Mouse (Mus musculus) MEL (cell line): ENCODE data around the gene Slc6a3. TPM values are rescaled to one million over a fixed set of nuclear protein-coding genes. Genes with fewer than 3 reads are reported as not detected.
A peak's percentile ranks its signal among the peaks of the same experiment; 100 is the strongest.

Experiments used
- DNase-seq: peaks from one replicate; pipeline ENCODE4 v3.0.0; 2011; ENCODE audit warnings: low read depth, low spot score
- H3K27ac ChIP-seq: 2 replicates; pipeline ENCODE4 v1.5.1; 2012; ENCODE audit warnings: low read depth, mild to moderate bottlenecking, control low read depth, low read length, moderate library complexity; ENCODE audit not compliant: control insufficient read depth
- H3K27me3 ChIP-seq, 2 experiments: fragments of 150-350 bp in 1 of 2; sonication (generic) in 1 of 2; 2 replicates each; pipeline ENCODE4 v1.6.1; 2012; ENCODE audit warnings: low read length in 2 of 2, mild to moderate bottlenecking in 2 of 2, improper control_type of control experiment in 1 of 2, moderate library complexity in 1 of 2; ENCODE audit not compliant: insufficient read depth in 2 of 2, control insufficient read depth in 1 of 2
- H3K36me3 ChIP-seq, 2 experiments: 2 replicates each; pipeline ENCODE4 v1.6.1; 2012 to 2014; ENCODE audit warnings: low read length in 2 of 2, improper control_type of control experiment in 1 of 2, inconsistent platforms in 1 of 2, mild to moderate bottlenecking in 1 of 2; ENCODE audit not compliant: insufficient read depth in 2 of 2, control insufficient read depth in 1 of 2
- H3K4me1 ChIP-seq, 2 experiments: fragments of 150-350 bp in 1 of 2; sonication (generic) in 1 of 2; 2 replicates each; pipeline ENCODE4 v1.6.1; 2012; ENCODE audit warnings: low read length in 2 of 2, improper control_type of control experiment in 1 of 2, mild to moderate bottlenecking in 1 of 2; ENCODE audit not compliant: insufficient read depth in 2 of 2, control insufficient read depth in 1 of 2
- H3K4me3 ChIP-seq, 2 experiments: fragments of 150-350 bp in 1 of 2; sonication (generic) in 1 of 2; 2 replicates each; pipeline ENCODE4 v1.5.1; 2012; ENCODE audit warnings: low read depth in 2 of 2, low read length in 2 of 2, mild to moderate bottlenecking in 2 of 2, moderate library complexity in 2 of 2, control low read depth in 1 of 2, improper control_type of control experiment in 1 of 2; ENCODE audit not compliant: control insufficient read depth in 1 of 2, insufficient read depth in 1 of 2
- H3K79me2 ChIP-seq: 2 replicates; pipeline ENCODE4 v1.6.1; 2012; ENCODE audit warnings: mild to moderate bottlenecking, low read length, moderate library complexity; ENCODE audit not compliant: control insufficient read depth, poor library complexity, insufficient read depth
- H3K9ac ChIP-seq: 2 replicates; pipeline ENCODE4 v1.6.1; 2012; ENCODE audit warnings: low read depth, mild to moderate bottlenecking, control low read depth, low read length, moderate library complexity; ENCODE audit not compliant: control insufficient read depth, poor library complexity, severe bottlenecking
- H3K9me3 ChIP-seq: fragments of 150-350 bp; sonication (generic); replicated peaks from 2 replicates; pipeline ENCODE4 v1.6.1; 2012; ENCODE audit warnings: mild to moderate bottlenecking, low read length, improper control_type of control experiment, moderate library complexity; ENCODE audit not compliant: insufficient read depth
- BHLHE40 ChIP-seq: IDR thresholded peaks from 2 replicates; pipeline ENCODE4 v1.6.1; 2012; ENCODE audit warnings: low read depth, mild to moderate bottlenecking, inconsistent platforms, low read length, improper control_type of control experiment, borderline replicate concordance
- CTCF ChIP-seq, 3 experiments: IDR thresholded peaks in 2 of 3; conservative IDR thresholded peaks in 1 of 3; 2 replicates each; pipeline ENCODE4 v1.5.1; 2011 to 2012; ENCODE audit warnings: low read length in 3 of 3, low read depth in 2 of 3, mild to moderate bottlenecking in 2 of 3, improper control_type of control experiment in 1 of 3, inconsistent platforms in 1 of 3, mixed read lengths in 1 of 3, moderate library complexity in 1 of 3; ENCODE audit not compliant: control insufficient read depth in 1 of 3, insufficient read depth in 1 of 3, poor library complexity in 1 of 3, severe bottlenecking in 1 of 3
- E2F4 ChIP-seq: IDR thresholded peaks from 2 replicates; pipeline ENCODE4 v1.6.1; 2011; ENCODE audit warnings: low read depth, low read length, improper control_type of control experiment, borderline replicate concordance
- GATA1 ChIP-seq: IDR thresholded peaks from 2 replicates; pipeline ENCODE4 v1.6.1; 2011; ENCODE audit warnings: low read depth, low read length, improper control_type of control experiment
- HCFC1 ChIP-seq: IDR thresholded peaks from 2 replicates; pipeline ENCODE4 v1.6.1; 2012; ENCODE audit warnings: low read depth, mild to moderate bottlenecking, inconsistent platforms, low read length, improper control_type of control experiment, moderate library complexity
- MAFK ChIP-seq: IDR thresholded peaks from 2 replicates; pipeline ENCODE4 v1.6.1; 2011; ENCODE audit warnings: low read depth, mild to moderate bottlenecking, low read length, improper control_type of control experiment, borderline replicate concordance
- MYC ChIP-seq: IDR thresholded peaks from 2 replicates; pipeline ENCODE4 v1.6.1; 2011; ENCODE audit warnings: low read depth, mild to moderate bottlenecking, low read length, improper control_type of control experiment, moderate library complexity
- NRF1 ChIP-seq: IDR thresholded peaks from 2 replicates; pipeline ENCODE4 v1.6.1; 2014; ENCODE audit warnings: low read depth, mild to moderate bottlenecking, inconsistent platforms, low read length, improper control_type of control experiment, moderate library complexity; ENCODE audit not compliant: poor library complexity, insufficient read depth, severe bottlenecking
- RAD21 ChIP-seq: IDR thresholded peaks from 2 replicates; pipeline ENCODE4 v1.6.1; 2011; ENCODE audit warnings: mild to moderate bottlenecking, low read depth, low read length, improper control_type of control experiment
- SMC3 ChIP-seq: IDR thresholded peaks from 2 replicates; pipeline ENCODE4 v1.6.1; 2011; ENCODE audit warnings: low read depth, low read length, improper control_type of control experiment
- TCF12 ChIP-seq: IDR thresholded peaks from 2 replicates; pipeline ENCODE4 v1.6.1; 2014; ENCODE audit warnings: low read depth, mild to moderate bottlenecking, inconsistent platforms, low read length, improper control_type of control experiment, moderate library complexity
- UBTF ChIP-seq: IDR thresholded peaks from 2 replicates; pipeline ENCODE4 v1.6.1; 2012; ENCODE audit warnings: low read depth, mild to moderate bottlenecking, inconsistent platforms, low read length, improper control_type of control experiment, moderate library complexity, borderline replicate concordance; ENCODE audit not compliant: insufficient read depth
- ZC3H11A ChIP-seq: IDR thresholded peaks from 2 replicates; pipeline ENCODE4 v1.6.1; 2012; ENCODE audit warnings: low read depth, mild to moderate bottlenecking, inconsistent platforms, low read length, improper control_type of control experiment
- polyA plus RNA-seq, 2 experiments: library from polyadenylated mRNA; stranded (reverse) in 1 of 2; unstranded in 1 of 2; fragments of >175 nt in 1 of 2; fragments of >200 nt in 1 of 2; gene quantifications; 2 replicates each; pipeline versions ENCODE4 v1.2.1 to v1.2.4; 2012; ENCODE audit warnings: low replicate concordance in 2 of 2, low read depth in 1 of 2; ENCODE audit not compliant: insufficient read length in 2 of 2, insufficient read depth in 1 of 2, missing spikeins in 1 of 2
- total RNA-seq: library from RNA; depleted of rRNA; stranded (reverse); fragments of 300-350 nt; gene quantifications from 2 replicates; pipeline ENCODE4 v1.2.3, GENCODE M21; 2012; rRNA removed

The Slc6a3 gene
- total and polyA plus RNA-seq, 3 experiments: 0.08 to 0.10 TPM; not detected in 1

- no peaks in the 10 kb centered on the region for H3K27me3 ChIP-seq
- no peak for DNase-seq
- no peaks in the 10 kb centered on the region for H3K79me2 ChIP-seq
- no peak overlapping the region for H3K27ac ChIP-seq
- no peak overlapping the region for H3K9ac ChIP-seq
- TF ChIP-seq NRF1: no peak
- TF ChIP-seq HCFC1: no peak
- no peak for TF ChIP-seq BHLHE40
- peak; percentile 39; the same call in 1 of the 2 replicates for TF ChIP-seq RAD21
- H3K9me3 ChIP-seq: no peaks in the 10 kb centered on the region
- peak overlapping the region; percentile 70 to 77 for H3K4me3 ChIP-seq
- peaks cover 0 to 6% of the 10 kb centered on the region in 2 experiments; a peak in 2 of 4 replicates for H3K36me3 ChIP-seq
- peaks cover 0 to 24% of the 10 kb centered on the region in 2 experiments; a peak in 2 of 4 replicates for H3K4me1 ChIP-seq
These were observed 89.8 kb downstream of the Slc6a3 start for GRCm38 (mm10) chr13:73626410-73626744.

- H3K36me3 ChIP-seq: peaks cover 0 to 6% of the 10 kb centered on the region in 2 experiments; a peak in 2 of 4 replicates
- no peaks in the 10 kb centered on the region for H3K79me2 ChIP-seq
- H3K4me3 ChIP-seq: peak within 1 kb of the TSS; percentile 70 to 77
- no peak within 1 kb of the TSS for H3K27ac ChIP-seq
- H3K9me3 ChIP-seq: no peaks in the 10 kb centered on the region
- 0 out of 2 replicates have a peak, but pooled peaks have one; percentile 14 for TF ChIP-seq TCF12
- TF ChIP-seq GATA1: no peak
- no peak for TF ChIP-seq E2F4
- TF ChIP-seq SMC3: peak; percentile 53
- TF ChIP-seq ZC3H11A: no peak
- 0 out of 2 replicates have a peak, but pooled peaks have one; percentile 53 for TF ChIP-seq MYC
- TF ChIP-seq UBTF: no peak
- TF ChIP-seq MAFK: no peak
- TF ChIP-seq CTCF (IDR thresholded peaks at IDR 0.05 in 2 of 3, conservative IDR thresholded peaks at IDR 0.05 in 1 of 3; ENCODE audit: control insufficient read depth in 1 of 3, insufficient read depth in 1 of 3, low read depth in 2 of 3, low read length in 3 of 3, poor library complexity in 1 of 3, severe bottlenecking in 1 of 3): peak; percentile 33 to 65 (median 57); a peak in 2 of 6 replicates
- H3K4me1 ChIP-seq: peaks cover 0 to 24% of the 10 kb centered on the region in 2 experiments; a peak in 2 of 4 replicates
- H3K9ac ChIP-seq: peak within 1 kb of the TSS; percentile 62
- no peaks in the 10 kb centered on the region for H3K27me3 ChIP-seq
- DNase-seq: peak; percentile 80
These were observed 90.4 kb downstream of the Slc6a3 start, which contains the start of gene Tert for GRCm38 (mm10) chr13:73626745-73627549. Tert (plus strand) TSS chr13:73626911.

Other genes starting within 250 kb of the Slc6a3 start
- 140 and 142 TPM in 2 replicates for gene Mrpl36, start 208.2 kb upstream of the Slc6a3 start, total RNA-seq
- 100 to 1,000 TPM in 1 of 2 experiments, not detected in 1; 147 TPM for gene Mrpl36, start 208.2 kb upstream of the Slc6a3 start, polyA plus RNA-seq
- gene Ndufs6, start 208.2 kb upstream of the Slc6a3 start, total RNA-seq: 248 and 266 TPM in 2 replicates
- 100 to 1,000 TPM in 1 of 2 experiments, not detected in 1; 276 TPM for gene Ndufs6, start 208.2 kb upstream of the Slc6a3 start, polyA plus RNA-seq
- 30.5 and 38.8 TPM in 2 replicates for gene Lpcat1, start 69.5 kb upstream of the Slc6a3 start, total RNA-seq
- 10 to 100 TPM in 1 of 2 experiments, not detected in 1; 31.5 TPM for gene Lpcat1, start 69.5 kb upstream of the Slc6a3 start, polyA plus RNA-seq
- 175 and 197 TPM in 2 replicates for gene Clptm1l, start 67.3 kb downstream of the Slc6a3 start, total RNA-seq
- 100 to 1,000 TPM; 104 to 201 TPM for gene Clptm1l, start 67.3 kb downstream of the Slc6a3 start, polyA plus RNA-seq
- 1.1 and 1.2 TPM in 2 replicates for gene Tert, start 90.2 kb downstream of the Slc6a3 start, total RNA-seq
- gene Tert, start 90.2 kb downstream of the Slc6a3 start, polyA plus RNA-seq: 1 to 10 TPM in 1 of 2 experiments, not detected in 1; 2.0 TPM
- not detected in 2 replicates for gene Slc6a18, start 141.3 kb downstream of the Slc6a3 start, total RNA-seq
- gene Slc6a18, start 141.3 kb downstream of the Slc6a3 start, polyA plus RNA-seq: not detected
- gene Slc6a19, start 168.1 kb downstream of the Slc6a3 start, total RNA-seq: not detected in 2 replicates
- not detected for gene Slc6a19, start 168.1 kb downstream of the Slc6a3 start, polyA plus RNA-seq
- 3.1 and 3.5 TPM in 2 replicates for gene Slc12a7, start 196.3 kb downstream of the Slc6a3 start, total RNA-seq
- gene Slc12a7, start 196.3 kb downstream of the Slc6a3 start, polyA plus RNA-seq: 1 to 10 TPM in 1 of 2 experiments, not detected in 1; 6.9 TPM